Mouse (Mus musculus) limb, embryonic 13.5 days (tissue): Measurements from ENCODE around the gene Olfr1065. TPM values are rescaled to one million over a fixed set of nuclear protein-coding genes. Genes with fewer than 3 reads are reported as not detected.

Source experiments
- polyA plus RNA-seq: library from polyadenylated mRNA; unstranded; fragments of >200 nt; fragmentation: Nextera tagmentation; extraction: Ambion mirVana; gene quantifications from 2 replicates; pipeline ENCODE4 v1.2.1, GENCODE M21; 2015

Gene Olfr1065
- polyA plus RNA-seq, 1 experiment from 2014 or later, result not detected

Other genes starting within 250 kb of the Olfr1065 start
- not detected in 2 replicates for gene Olfr1045, start 247.6 kb downstream of the Olfr1065 start, polyA plus RNA-seq
- gene Olfr1046, start 231.3 kb downstream of the Olfr1065 start, polyA plus RNA-seq, result not detected in 2 replicates
- gene Olfr1047, start 219.2 kb downstream of the Olfr1065 start, polyA plus RNA-seq, result not detected in 2 replicates
- gene Olfr1048, start 210.3 kb downstream of the Olfr1065 start, polyA plus RNA-seq, result not detected in 2 replicates
- gene Olfr1049, start 192.3 kb downstream of the Olfr1065 start, polyA plus RNA-seq, result not detected in 2 replicates
- not detected in 2 replicates for gene Olfr1051, start 171.5 kb downstream of the Olfr1065 start, polyA plus RNA-seq
- gene Olfr1052, start 158.1 kb downstream of the Olfr1065 start, polyA plus RNA-seq, result not detected in 2 replicates
- gene Olfr1053, start 135.3 kb downstream of the Olfr1065 start, polyA plus RNA-seq, result not detected in 2 replicates
- not detected in 2 replicates for gene Olfr1054, start 115.2 kb downstream of the Olfr1065 start, polyA plus RNA-seq
- gene Olfr1055, start 100.3 kb downstream of the Olfr1065 start, polyA plus RNA-seq, result not detected in 2 replicates
- gene Olfr1056, start 88.1 kb downstream of the Olfr1065 start, polyA plus RNA-seq, result not detected in 2 replicates
- not detected in 2 replicates for gene Olfr1057, start 72.2 kb downstream of the Olfr1065 start, polyA plus RNA-seq
- gene Olfr1058, start 62.0 kb downstream of the Olfr1065 start, polyA plus RNA-seq, result not detected in 2 replicates
- not detected in 2 replicates for gene Olfr1061, start 36.5 kb downstream of the Olfr1065 start, polyA plus RNA-seq
- gene Olfr1062, start 23.8 kb downstream of the Olfr1065 start, polyA plus RNA-seq, result not detected in 2 replicates
- not detected in 2 replicates for gene Olfr1066, start 5.7 kb upstream of the Olfr1065 start, polyA plus RNA-seq
- not detected in 2 replicates for gene Olfr228, start 36.8 kb upstream of the Olfr1065 start, polyA plus RNA-seq
- gene Olfr1076, start 57.9 kb upstream of the Olfr1065 start, polyA plus RNA-seq, result not detected in 2 replicates
- not detected in 2 replicates for gene Olfr1079, start 91.9 kb upstream of the Olfr1065 start, polyA plus RNA-seq
- not detected in 2 replicates for gene Olfr1080, start 107.6 kb upstream of the Olfr1065 start, polyA plus RNA-seq
- gene Olfr1082, start 148.4 kb upstream of the Olfr1065 start, polyA plus RNA-seq, result not detected in 2 replicates
- gene Olfr1084, start 189.1 kb upstream of the Olfr1065 start, polyA plus RNA-seq, result not detected in 2 replicates
- not detected in 2 replicates for gene Olfr1085, start 211.4 kb upstream of the Olfr1065 start, polyA plus RNA-seq
- gene Olfr1086, start 229.5 kb upstream of the Olfr1065 start, polyA plus RNA-seq, result not detected in 2 replicates
- not detected in 2 replicates for gene Olfr1087, start 247.8 kb upstream of the Olfr1065 start, polyA plus RNA-seq